Mouse (Mus musculus): Measurements from ENCODE around the gene Msi1. TPM values are rescaled to one million over a fixed set of nuclear protein-coding genes. Genes with fewer than 3 reads are reported as not detected.
"Not testable (repeated sequence)": the region's sequence is repeated elsewhere in the genome, so short reads cannot be mapped to it uniquely, and the experiment has no call there.

Gene Msi1
- polyA plus RNA-seq, 1 experiment, result 0.14 TPM

DNA sequence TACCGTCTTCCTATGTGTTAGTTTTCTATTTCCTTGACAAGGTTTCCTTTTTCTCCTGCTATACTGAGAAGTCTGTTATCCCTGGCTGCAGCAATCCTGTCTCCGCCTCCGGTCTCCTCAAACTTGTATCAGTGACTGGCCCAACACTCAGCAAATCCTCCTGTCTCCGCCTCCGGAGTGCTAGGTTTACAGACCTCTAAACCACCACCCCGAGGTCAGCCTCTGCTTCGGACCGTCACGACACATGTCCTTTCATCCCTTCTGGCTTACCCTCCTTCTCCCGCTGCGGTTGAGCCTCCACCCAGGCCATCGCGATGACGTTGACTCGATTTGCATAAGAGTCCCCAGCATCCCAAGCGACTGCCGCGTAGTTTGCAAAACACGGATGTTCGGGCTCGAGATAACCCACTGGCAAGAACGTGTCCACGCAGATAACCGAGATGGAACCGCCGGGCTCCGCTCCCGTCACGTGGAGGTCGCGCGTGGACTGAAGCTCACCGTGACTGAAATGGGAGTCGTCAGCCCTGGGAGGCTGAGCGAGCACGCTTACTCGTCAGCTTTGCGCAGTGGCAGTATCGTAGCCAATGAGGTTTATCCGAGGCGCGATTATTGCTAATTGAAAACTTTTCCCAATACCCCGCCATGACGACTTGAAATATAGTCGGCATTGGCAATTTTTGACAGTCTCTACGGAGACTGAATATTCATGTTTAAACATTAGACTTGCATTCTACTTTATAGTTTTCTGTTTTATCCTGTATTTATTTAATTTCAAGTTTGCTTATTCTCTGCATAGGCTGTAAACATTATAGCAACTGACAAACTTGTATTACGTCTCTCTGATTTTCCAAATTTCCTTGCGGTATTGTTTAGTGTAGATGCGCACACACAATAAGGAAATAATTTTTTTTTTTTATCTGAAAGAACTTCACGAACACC lies 60.6 kb downstream of the Msi1 start:
- Histone ChIP-seq H3K4me1 (ENCODE audit: control insufficient read depth) (peaks cover 52% of the 10 kb centered on the region), H3K27me3 (ENCODE audit: control insufficient read depth) (peaks cover 7% of the 10 kb centered on the region), H3K9me3 (ENCODE audit: control insufficient read depth, low read length) (no peaks in the 10 kb centered on the region), H3K36me3 (ENCODE audit: control insufficient read depth) (no peaks in the 10 kb centered on the region), H3K4me3 (replicated peaks) (peak overlapping the region; percentile 55)
- no peak for TF ChIP-seq TAL1 (IDR thresholded peaks at IDR 0.05; ENCODE audit: low read length)
- TF ChIP-seq GATA1 (IDR thresholded peaks at IDR 0.05; ENCODE audit: low read length), result no peak

DNA sequence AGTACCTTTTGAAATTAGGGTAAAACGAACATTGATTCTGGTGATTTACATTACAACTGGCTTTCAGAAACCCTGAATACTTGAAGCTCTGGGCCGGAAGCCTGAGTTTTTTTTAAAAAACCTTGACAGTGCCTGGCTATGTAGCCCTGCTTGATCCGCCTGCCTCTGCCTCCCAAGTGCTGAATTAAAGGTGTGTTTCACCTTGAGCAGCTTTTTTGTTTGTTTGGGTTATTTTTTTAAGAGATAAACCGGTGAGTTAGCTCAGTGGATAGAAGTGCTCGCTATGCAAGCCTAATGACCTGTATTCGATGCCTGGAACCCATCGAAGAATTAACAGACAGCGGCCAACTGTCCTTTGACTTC lies 61.2 kb downstream of the Msi1 start:
- no peaks in the 10 kb centered on the region for H3K9me3 ChIP-seq (ENCODE audit: control insufficient read depth, low read length)
- TF ChIP-seq GATA1 (IDR thresholded peaks at IDR 0.05; ENCODE audit: low read length) (no peak), TAL1 (IDR thresholded peaks at IDR 0.05; ENCODE audit: low read length) (no peak)
- H3K4me3 ChIP-seq (replicated peaks), result peak overlapping the region; percentile 41
- H3K4me1 ChIP-seq (ENCODE audit: control insufficient read depth), result peaks cover 48% of the 10 kb centered on the region
- H3K27me3 ChIP-seq (ENCODE audit: control insufficient read depth), result peaks cover 7% of the 10 kb centered on the region
- no peaks in the 10 kb centered on the region for H3K36me3 ChIP-seq (ENCODE audit: control insufficient read depth)

- H3K27me3 ChIP-seq (ENCODE audit: control insufficient read depth), result peaks cover 7% of the 10 kb centered on the region
- peaks cover 46% of the 10 kb centered on the region for H3K4me1 ChIP-seq (ENCODE audit: control insufficient read depth)
- H3K36me3 ChIP-seq (ENCODE audit: control insufficient read depth), result no peaks in the 10 kb centered on the region
- TF ChIP-seq GATA1 (IDR thresholded peaks at IDR 0.05; ENCODE audit: low read length) (no peak), TAL1 (IDR thresholded peaks at IDR 0.05; ENCODE audit: low read length) (no peak)
- peak overlapping the region; percentile 19 for H3K4me3 ChIP-seq (replicated peaks)
- no peaks in the 10 kb centered on the region for H3K9me3 ChIP-seq (ENCODE audit: control insufficient read depth, low read length)
Observed at GRCm38 (mm10) chr5:115491076-115491475, 61.7 kb downstream of the Msi1 start.

- Histone ChIP-seq H3K4me1 (ENCODE audit: control insufficient read depth) (peaks cover 46% of the 10 kb centered on the region), H3K36me3 (ENCODE audit: control insufficient read depth) (no peaks in the 10 kb centered on the region), H3K9me3 (ENCODE audit: control insufficient read depth, low read length) (no peaks in the 10 kb centered on the region), H3K4me3 (replicated peaks) (peak overlapping the region; percentile 44), H3K27me3 (ENCODE audit: control insufficient read depth) (peaks cover 7% of the 10 kb centered on the region)
- TF ChIP-seq GATA1 (IDR thresholded peaks at IDR 0.05; ENCODE audit: low read length) (no peak), TAL1 (IDR thresholded peaks at IDR 0.05; ENCODE audit: low read length) (no peak)
Observed at GRCm38 (mm10) chr5:115491771-115492322, 62.4 kb downstream of the Msi1 start.

- no peaks in the 10 kb centered on the region for H3K36me3 ChIP-seq (ENCODE audit: control insufficient read depth)
- peaks cover 7% of the 10 kb centered on the region for H3K27me3 ChIP-seq (ENCODE audit: control insufficient read depth)
- H3K4me1 ChIP-seq (ENCODE audit: control insufficient read depth), result peaks cover 49% of the 10 kb centered on the region
- TF ChIP-seq TAL1 (IDR thresholded peaks at IDR 0.05; ENCODE audit: low read length) (no peak), GATA1 (IDR thresholded peaks at IDR 0.05; ENCODE audit: low read length) (no peak)
- no peaks in the 10 kb centered on the region for H3K9me3 ChIP-seq (ENCODE audit: control insufficient read depth, low read length)
- no peak overlapping the region for H3K4me3 ChIP-seq (replicated peaks)
Observed at GRCm38 (mm10) chr5:115492711-115493335, 63.4 kb downstream of the Msi1 start.

- Histone ChIP-seq H3K27me3 (ENCODE audit: control insufficient read depth) (peaks cover 10% of the 10 kb centered on the region), H3K9me3 (ENCODE audit: control insufficient read depth, low read length) (no peaks in the 10 kb centered on the region), H3K36me3 (ENCODE audit: control insufficient read depth) (no peaks in the 10 kb centered on the region), H3K4me3 (replicated peaks) (no peak overlapping the region), H3K4me1 (ENCODE audit: control insufficient read depth) (peaks cover 49% of the 10 kb centered on the region)
- no peak for TF ChIP-seq TAL1 (IDR thresholded peaks at IDR 0.05; ENCODE audit: low read length)
- no peak for TF ChIP-seq GATA1 (IDR thresholded peaks at IDR 0.05; ENCODE audit: low read length)
Observed at GRCm38 (mm10) chr5:115493441-115493840, 64.0 kb downstream of the Msi1 start.

- H3K36me3 ChIP-seq (ENCODE audit: control insufficient read depth); H3K9me3 ChIP-seq (ENCODE audit: control insufficient read depth, low read length); H3K4me3 ChIP-seq (replicated peaks): not testable (repeated sequence)
- Histone ChIP-seq H3K27me3 (ENCODE audit: control insufficient read depth) (peaks cover 11% of the 10 kb centered on the region), H3K4me1 (ENCODE audit: control insufficient read depth) (peaks cover 49% of the 10 kb centered on the region)
Observed at GRCm38 (mm10) chr5:115495618-115496017, 66.2 kb downstream of the Msi1 start.

- Histone ChIP-seq H3K4me1 (ENCODE audit: control insufficient read depth) (peaks cover 35% of the 10 kb centered on the region), H3K4me3 (replicated peaks) (no peak overlapping the region), H3K27me3 (ENCODE audit: control insufficient read depth) (peaks cover 15% of the 10 kb centered on the region), H3K9me3 (ENCODE audit: control insufficient read depth, low read length) (no peaks in the 10 kb centered on the region), H3K36me3 (ENCODE audit: control insufficient read depth) (no peaks in the 10 kb centered on the region)
- TF ChIP-seq GATA1 (IDR thresholded peaks at IDR 0.05; ENCODE audit: low read length) (no peak), TAL1 (IDR thresholded peaks at IDR 0.05; ENCODE audit: low read length) (no peak)
Observed at GRCm38 (mm10) chr5:115497033-115497432, 67.6 kb downstream of the Msi1 start.
